Mouse (Mus musculus): Measurements from ENCODE around the gene Dhx8. TPM values are rescaled to one million over a fixed set of nuclear protein-coding genes. Genes with fewer than 3 reads are reported as not detected.

Dhx8 gene
- polyA plus RNA-seq, 2 experiments = 9.6 to 12.9 TPM

DNA sequence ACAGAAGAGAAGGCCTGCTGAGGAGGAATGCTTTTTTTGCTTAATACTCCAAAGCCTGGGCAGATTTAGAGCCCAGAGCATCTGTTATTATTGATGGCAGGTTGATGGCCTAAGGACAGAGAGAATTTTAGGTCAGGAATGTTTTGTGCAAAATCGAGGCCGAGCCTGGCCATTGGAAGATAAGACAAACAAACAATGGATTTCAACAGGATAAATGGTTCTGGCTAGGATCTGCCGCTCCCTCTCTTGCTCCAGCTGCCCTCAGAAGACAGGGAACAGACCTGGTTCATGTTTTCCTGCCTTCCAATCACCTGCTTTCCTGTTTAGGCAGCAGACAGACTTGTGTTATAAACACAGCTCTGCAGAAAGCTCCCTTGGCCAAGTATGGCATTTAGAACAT lies 3.4 kb upstream of the Dhx8 start:
- no peak for TF ChIP-seq EP300 (IDR thresholded peaks at IDR 0.05; ENCODE audit: low read depth)
- TF ChIP-seq CTCF (IDR thresholded peaks at IDR 0.05; ENCODE audit: low read depth) = no peak
- H3K4me1 ChIP-seq (replicated peaks; ENCODE audit: control insufficient read depth in 2 of 2, insufficient read depth in 2 of 2, low read length in 1 of 2) = peaks cover 6% of the 10 kb centered on the region in 2 experiments
- H3K4me3 ChIP-seq (ENCODE audit: insufficient read depth in 1 of 2, low read depth in 2 of 2, low read length in 2 of 2) = no peak overlapping the region
- H3K27me3 ChIP-seq (ENCODE audit: control insufficient read depth, insufficient read depth, low read length) = no peaks in the 10 kb centered on the region
- no peak for DNase-seq (ENCODE audit: low read depth in 3 of 3, low spot score in 3 of 3)
- no peak overlapping the region for H3K9ac ChIP-seq (replicated peaks)
- no peak overlapping the region for H3K4me2 ChIP-seq (ENCODE audit: low read depth)
- no peak overlapping the region for H3K27ac ChIP-seq
- H3K36me3 ChIP-seq (replicated peaks; ENCODE audit: control insufficient read depth, insufficient read depth, low read depth) = no peaks in the 10 kb centered on the region
- ATAC-seq (ENCODE audit: insufficient read depth) = no peak
- WGBS (ENCODE audit: insufficient replicate concordance) = 44% methylated on average over 3 of the region's 3 CpGs
- H3K9me3 ChIP-seq (ENCODE audit: control insufficient read depth, low read length) = no peaks in the 10 kb centered on the region

DNA sequence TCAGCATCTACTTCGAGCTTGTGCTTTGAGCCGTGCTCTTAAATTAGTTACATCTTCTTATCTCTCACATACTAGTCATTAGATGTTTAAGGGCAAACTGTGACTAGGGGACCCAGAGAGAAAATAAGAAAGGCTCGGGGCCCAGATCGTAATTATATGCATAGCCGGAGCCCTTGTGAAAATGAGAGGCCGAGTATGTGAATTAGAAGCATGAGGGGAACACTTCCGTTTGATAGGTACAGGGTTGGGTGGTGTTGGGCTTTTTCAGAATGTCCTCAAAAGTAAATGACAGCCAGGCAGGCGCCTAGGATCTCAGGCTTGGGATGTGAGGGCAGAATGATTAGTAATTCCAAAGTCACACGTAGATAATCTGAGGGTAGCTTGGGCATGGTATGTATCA lies 877 bp downstream of the Dhx8 start:
- no peak for ATAC-seq (ENCODE audit: insufficient read depth)
- Histone ChIP-seq H3K27me3 (ENCODE audit: control insufficient read depth, insufficient read depth, low read length) (no peaks in the 10 kb centered on the region), H3K9me3 (ENCODE audit: control insufficient read depth, low read length) (no peaks in the 10 kb centered on the region), H3K4me2 (ENCODE audit: low read depth) (peak overlapping the region; percentile 76), H3K9ac (replicated peaks) (peak overlapping the region; percentile 93), H3K27ac (peak overlapping the region; percentile 78), H3K4me3 (ENCODE audit: insufficient read depth in 1 of 2, low read depth in 2 of 2, low read length in 2 of 2) (peak overlapping the region; percentile 86 to 100), H3K36me3 (replicated peaks; ENCODE audit: control insufficient read depth, insufficient read depth, low read depth) (peaks cover 24% of the 10 kb centered on the region), H3K4me1 (replicated peaks; ENCODE audit: control insufficient read depth in 2 of 2, insufficient read depth in 2 of 2, low read length in 1 of 2) (peaks cover 6% of the 10 kb centered on the region in 2 experiments)
- WGBS (ENCODE audit: insufficient replicate concordance) = 15% methylated on average over 9 of the region's 9 CpGs
- peak in 2 of 3 experiments; percentile 9 to 10 for DNase-seq (ENCODE audit: low read depth in 3 of 3, low spot score in 3 of 3)
- TF ChIP-seq CTCF (IDR thresholded peaks at IDR 0.05; ENCODE audit: low read depth) = no peak

DNA sequence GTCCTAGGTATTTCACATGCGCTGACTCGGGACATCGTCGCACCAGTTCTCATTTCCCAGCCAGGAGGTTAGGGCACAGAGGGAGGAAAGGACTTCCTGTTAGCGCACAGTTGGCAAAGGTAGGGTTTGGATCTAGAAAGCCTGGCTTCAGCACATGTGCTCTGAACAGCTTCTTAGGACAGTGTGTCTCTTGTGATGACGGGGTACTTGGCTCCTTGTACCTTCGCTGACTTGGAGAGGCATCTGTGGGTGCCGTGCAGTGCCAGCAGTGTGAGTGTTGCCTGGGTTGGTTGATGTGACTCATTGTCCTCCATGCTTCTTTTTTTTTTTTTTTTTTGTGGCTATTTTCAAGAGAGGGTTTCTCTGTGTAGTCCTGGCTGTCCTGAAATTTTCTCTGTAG lies 23.9 kb downstream of the Dhx8 start:
- Histone ChIP-seq H3K36me3 (replicated peaks; ENCODE audit: control insufficient read depth, insufficient read depth, low read depth) (peaks cover 70% of the 10 kb centered on the region), H3K9me3 (ENCODE audit: control insufficient read depth, low read length) (no peaks in the 10 kb centered on the region), H3K4me1 (replicated peaks; ENCODE audit: control insufficient read depth in 2 of 2, insufficient read depth in 2 of 2, low read length in 1 of 2) (no peaks in the 10 kb centered on the region), H3K27me3 (ENCODE audit: control insufficient read depth, insufficient read depth, low read length) (no peaks in the 10 kb centered on the region), H3K9ac (replicated peaks) (no peak overlapping the region), H3K27ac (no peak overlapping the region), H3K4me3 (ENCODE audit: insufficient read depth in 1 of 2, low read depth in 2 of 2, low read length in 2 of 2) (no peak overlapping the region), H3K4me2 (ENCODE audit: low read depth) (no peak overlapping the region)
- ATAC-seq (ENCODE audit: insufficient read depth) = no peak
- no peak for DNase-seq (ENCODE audit: low read depth in 3 of 3, low spot score in 3 of 3)
- WGBS (ENCODE audit: insufficient replicate concordance) = 89% methylated on average over 8 of the region's 8 CpGs
- TF ChIP-seq CTCF (IDR thresholded peaks at IDR 0.05; ENCODE audit: low read depth) = no peak
- TF ChIP-seq EP300 (IDR thresholded peaks at IDR 0.05; ENCODE audit: low read depth) = no peak

DNA sequence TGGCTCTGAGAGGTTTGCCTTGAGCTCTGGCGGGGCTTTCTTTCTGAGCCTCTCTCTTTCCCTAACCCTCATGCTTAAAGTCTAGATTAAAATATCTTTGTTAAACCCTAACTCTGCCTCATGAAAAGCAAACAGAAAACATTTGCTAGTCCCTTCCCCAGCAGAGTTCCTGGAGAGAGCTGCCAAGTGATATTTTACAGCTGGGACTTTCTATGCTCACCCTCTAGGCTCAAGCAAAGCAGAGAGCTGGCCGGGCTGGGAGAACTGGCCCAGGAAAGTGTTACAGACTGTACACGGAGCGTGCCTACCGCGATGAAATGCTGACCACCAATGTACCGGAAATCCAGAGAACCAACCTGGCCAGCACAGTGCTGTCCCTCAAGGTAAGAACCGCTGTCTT lies 24.6 kb downstream of the Dhx8 start:
- Histone ChIP-seq H3K4me3 (ENCODE audit: insufficient read depth in 1 of 2, low read depth in 2 of 2, low read length in 2 of 2) (no peak overlapping the region), H3K4me2 (ENCODE audit: low read depth) (no peak overlapping the region), H3K36me3 (replicated peaks; ENCODE audit: control insufficient read depth, insufficient read depth, low read depth) (peaks cover 68% of the 10 kb centered on the region), H3K9ac (replicated peaks) (no peak overlapping the region), H3K27me3 (ENCODE audit: control insufficient read depth, insufficient read depth, low read length) (no peaks in the 10 kb centered on the region), H3K4me1 (replicated peaks; ENCODE audit: control insufficient read depth in 2 of 2, insufficient read depth in 2 of 2, low read length in 1 of 2) (no peaks in the 10 kb centered on the region), H3K9me3 (ENCODE audit: control insufficient read depth, low read length) (no peaks in the 10 kb centered on the region), H3K27ac (no peak overlapping the region)
- WGBS (ENCODE audit: insufficient replicate concordance) = 91% methylated on average over 8 of the region's 8 CpGs
- DNase-seq (ENCODE audit: low read depth in 3 of 3, low spot score in 3 of 3) = no peak
- no peak for ATAC-seq (ENCODE audit: insufficient read depth)
- TF ChIP-seq CTCF (IDR thresholded peaks at IDR 0.05; ENCODE audit: low read depth) (no peak), EP300 (IDR thresholded peaks at IDR 0.05; ENCODE audit: low read depth) (no peak)

- WGBS (ENCODE audit: insufficient replicate concordance) = 78% methylated on average over 5 of the region's 5 CpGs
- Histone ChIP-seq H3K27ac (no peak overlapping the region), H3K4me1 (replicated peaks; ENCODE audit: control insufficient read depth in 2 of 2, insufficient read depth in 2 of 2, low read length in 1 of 2) (no peaks in the 10 kb centered on the region), H3K36me3 (replicated peaks; ENCODE audit: control insufficient read depth, insufficient read depth, low read depth) (peaks cover 59% of the 10 kb centered on the region), H3K27me3 (ENCODE audit: control insufficient read depth, insufficient read depth, low read length) (no peaks in the 10 kb centered on the region), H3K4me2 (ENCODE audit: low read depth) (no peak overlapping the region), H3K9ac (replicated peaks) (no peak overlapping the region), H3K9me3 (ENCODE audit: control insufficient read depth, low read length) (no peaks in the 10 kb centered on the region), H3K4me3 (ENCODE audit: insufficient read depth in 1 of 2, low read depth in 2 of 2, low read length in 2 of 2) (no peak overlapping the region)
- DNase-seq (ENCODE audit: low read depth in 3 of 3, low spot score in 3 of 3) (no peak), ATAC-seq (ENCODE audit: insufficient read depth) (no peak)
- TF ChIP-seq CTCF (IDR thresholded peaks at IDR 0.05; ENCODE audit: low read depth) = no peak
- TF ChIP-seq EP300 (IDR thresholded peaks at IDR 0.05; ENCODE audit: low read depth) = no peak
Observed at GRCm38 (mm10) chr11:101758431-101758830, 25.7 kb downstream of the Dhx8 start.
